Mouse (Mus musculus) kidney, adult 2 months (tissue): ENCODE results near the gene Gjb4. TPM values are rescaled to one million over a fixed set of nuclear protein-coding genes. Genes with fewer than 3 reads are reported as not detected.

Experiments
- DNase-seq: peaks from one replicate; pipeline ENCODE4 v3.0.0; 2021
- H3K27ac ChIP-seq: fragments of 200-500 bp; 2 replicates; pipeline ENCODE4 v1.5.1; 2012; ENCODE audit warnings: low read depth, low read length, control low read depth, inconsistent platforms; ENCODE audit not compliant: insufficient read depth
- H3K27me3 ChIP-seq: fragments of 200-500 bp; replicated peaks from 2 replicates; pipeline ENCODE4 v1.6.1; 2012; ENCODE audit warnings: mild to moderate bottlenecking, moderate library complexity, low read length, inconsistent platforms; ENCODE audit not compliant: control insufficient read depth, insufficient read depth
- H3K36me3 ChIP-seq: fragments of 200-500 bp; 2 replicates; pipeline ENCODE4 v1.6.1; 2012; ENCODE audit warnings: mild to moderate bottlenecking, moderate library complexity, low read length, inconsistent platforms; ENCODE audit not compliant: control insufficient read depth, insufficient read depth
- H3K4me1 ChIP-seq: fragments of 200-500 bp; 2 replicates; pipeline ENCODE4 v1.6.1; 2011; ENCODE audit warnings: low read length; ENCODE audit not compliant: control insufficient read depth, insufficient read depth
- H3K4me3 ChIP-seq: fragments of 200-500 bp; 2 replicates; pipeline ENCODE4 v1.5.1; 2011; ENCODE audit warnings: mild to moderate bottlenecking, low read depth, low read length, control low read depth; ENCODE audit not compliant: insufficient read depth
- CTCF ChIP-seq: fragments of 200-500 bp; conservative IDR thresholded peaks from 2 replicates; pipeline ENCODE4 v1.5.1; 2011; ENCODE audit warnings: low read depth, mild to moderate bottlenecking, control low read depth, low read length, moderate library complexity, mixed read lengths; ENCODE audit not compliant: insufficient read depth, insufficient read length
- POLR2A ChIP-seq: fragments of 200-500 bp; IDR thresholded peaks from one replicate; pipeline ENCODE4 v1.6.1; 2011; ENCODE audit warnings: low read depth, low read length, control low read depth
- WGBS: fragments of 180-500 bp; shearing (Covaris S2); methylation state at CpG from one replicate; pipeline ENCODE4 v1.1.7; 2018; 5-methylcytosine and 5-hydroxymethylcytosine counted together
- polyA plus RNA-seq: library from polyadenylated mRNA; depleted of rRNA; stranded (reverse); fragments of >200 nt; gene quantifications from 2 replicates; pipeline ENCODE4 v1.2.3, GENCODE M21; 2012

Gjb4 gene
- polyA plus RNA-seq, 1 experiment, result 1.5 TPM

- no peak for DNase-seq
- TF ChIP-seq POLR2A (no peak), CTCF (no peak)
- Histone ChIP-seq H3K36me3 (no peaks in the 10 kb centered on the region), H3K4me1 (no peaks in the 10 kb centered on the region), H3K27me3 (no peaks in the 10 kb centered on the region), H3K4me3 (no peak overlapping the region), H3K27ac (no peak overlapping the region)
- 28% methylated on average over 5 of the region's 5 CpGs for WGBS
Observed at GRCm38 (mm10) chr4:127365433-127365832, 11.6 kb upstream of the Gjb4 start.

- TF ChIP-seq CTCF, result no peak
- TF ChIP-seq POLR2A, result no peak
- no peaks in the 10 kb centered on the region for H3K4me1 ChIP-seq
- H3K27ac ChIP-seq, result no peak overlapping the region
- no peak overlapping the region for H3K4me3 ChIP-seq
- DNase-seq, result no peak
- WGBS, result 56% methylated on average over 6 of the region's 6 CpGs
- H3K27me3 ChIP-seq, result no peaks in the 10 kb centered on the region
- no peaks in the 10 kb centered on the region for H3K36me3 ChIP-seq
Observed at GRCm38 (mm10) chr4:127364431-127364830, 10.6 kb upstream of the Gjb4 start.

- Histone ChIP-seq H3K27me3 (no peaks in the 10 kb centered on the region), H3K4me3 (no peak overlapping the region), H3K36me3 (no peaks in the 10 kb centered on the region), H3K27ac (no peak overlapping the region), H3K4me1 (no peaks in the 10 kb centered on the region)
- 61% methylated on average over 4 of the region's 4 CpGs for WGBS
- TF ChIP-seq CTCF (no peak; the same call in 1 of the 2 replicates), POLR2A (no peak)
- no peak for DNase-seq
Observed at GRCm38 (mm10) chr4:127363331-127363730, 9.4 kb upstream of the Gjb4 start.

GRCm38 (mm10) chr4:127362520-127362919, 8.6 kb upstream of the Gjb4 start:
- Histone ChIP-seq H3K27ac (no peak overlapping the region), H3K4me1 (no peaks in the 10 kb centered on the region), H3K27me3 (no peaks in the 10 kb centered on the region), H3K4me3 (no peak overlapping the region), H3K36me3 (no peaks in the 10 kb centered on the region)
- 79% methylated on average over 3 of the region's 3 CpGs for WGBS
- TF ChIP-seq CTCF (no peak), POLR2A (no peak)
- no peak for DNase-seq

GRCm38 (mm10) chr4:127358018-127358417, 4.1 kb upstream of the Gjb4 start, which contains the start of gene Gjb5:
Gene Gjb5, minus strand, starts transcription at chr4:127358181.
- TF ChIP-seq POLR2A, result no peak
- TF ChIP-seq CTCF, result no peak
- no peaks in the 10 kb centered on the region for H3K27me3 ChIP-seq
- no peak for DNase-seq
- no peak within 1 kb of the TSS for H3K27ac ChIP-seq
- no peaks in the 10 kb centered on the region for H3K4me1 ChIP-seq
- 26% methylated on average over 5 of the region's 5 CpGs for WGBS
- H3K4me3 ChIP-seq, result no peak within 1 kb of the TSS
- no peaks in the 10 kb centered on the region for H3K36me3 ChIP-seq

- Histone ChIP-seq H3K4me1 (no peaks in the 10 kb centered on the region), H3K27me3 (no peaks in the 10 kb centered on the region), H3K4me3 (no peak overlapping the region), H3K27ac (no peak overlapping the region), H3K36me3 (no peaks in the 10 kb centered on the region)
- peak; percentile 22 for DNase-seq
- 37% methylated on average over 15 of the region's 15 CpGs for WGBS
- no peak for TF ChIP-seq CTCF
- no peak for TF ChIP-seq POLR2A
Observed at GRCm38 (mm10) chr4:127354506-127355485, 915 bp upstream of the Gjb4 start.

- WGBS, result 53% methylated on average over 1 of the region's 1 CpGs
- DNase-seq, result no peak
- Histone ChIP-seq H3K27me3 (no peaks in the 10 kb centered on the region), H3K36me3 (no peaks in the 10 kb centered on the region), H3K4me1 (no peaks in the 10 kb centered on the region), H3K27ac (no peak overlapping the region), H3K4me3 (no peak overlapping the region)
- TF ChIP-seq CTCF (no peak), POLR2A (no peak)
Observed at GRCm38 (mm10) chr4:127352594-127352993, 1.3 kb downstream of the Gjb4 start.
